ENCODE assay signal across 8 mouse cellular contexts in the genomic region with DNA sequence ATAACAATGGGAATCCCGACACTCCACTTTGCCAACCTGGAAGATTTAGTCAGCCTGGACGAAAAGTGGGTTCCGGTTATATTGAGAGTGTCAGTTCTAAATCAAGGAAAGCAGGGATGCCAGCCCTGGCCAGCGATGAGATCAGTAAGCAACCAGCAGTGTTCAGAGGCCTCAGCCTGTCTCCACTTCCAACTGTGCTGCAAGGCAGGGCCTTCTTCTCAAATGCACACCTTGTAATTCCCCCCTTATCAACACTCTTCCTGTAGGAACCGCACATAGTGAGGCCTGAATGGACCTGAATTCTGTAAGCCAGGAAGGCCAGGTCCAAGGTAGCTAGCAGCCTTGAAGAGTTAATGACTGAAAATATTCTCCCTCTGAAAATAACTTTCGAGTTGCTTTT.
DNase-seq lines count a peak whose midpoint lies in the region; ATAC-seq and TF ChIP-seq lines count a peak whose summit lies in the region.

No protein-coding gene starts in this region.

- TF ChIP-seq CTCF in small intestine, adult 2 months (IDR thresholded peaks at IDR 0.05; ENCODE audit: extremely low read depth, insufficient read length, insufficient replicate concordance, low read depth, low read length) = no peak

- peaks cover 79% of the 10 kb centered on the region for H3K4me1 ChIP-seq in lung, embryonic 15.5 days
- peaks cover 58% of the 10 kb centered on the region for H3K4me1 ChIP-seq in embryonic facial prominence, embryonic 15.5 days
- H3K4me1 ChIP-seq in small intestine, adult 2 months (ENCODE audit: control insufficient read depth, insufficient read depth, insufficient read length, low read length) = peaks cover 5% of the 10 kb centered on the region

- peak overlapping the region; percentile 75 for H3K27ac ChIP-seq in lung, embryonic 15.5 days
- peak overlapping the region; percentile 79 for H3K27ac ChIP-seq in embryonic facial prominence, embryonic 15.5 days (replicated peaks)
- H3K27ac ChIP-seq in small intestine, adult 2 months (ENCODE audit: insufficient read depth, low read depth, low read length) = 0 out of 2 replicates have a peak overlapping the region, but pooled peaks have one; percentile 38

- H3K9me3 ChIP-seq in lung, embryonic 15.5 days = no peaks in the 10 kb centered on the region
- no peaks in the 10 kb centered on the region for H3K9me3 ChIP-seq in embryonic facial prominence, embryonic 15.5 days (replicated peaks)

- H3K9ac ChIP-seq in lung, embryonic 15.5 days = no peak overlapping the region
- no peak overlapping the region for H3K9ac ChIP-seq in embryonic facial prominence, embryonic 15.5 days

- TF ChIP-seq POLR2A in small intestine, adult 2 months (IDR thresholded peaks at IDR 0.05; ENCODE audit: low read depth, low read length) = no peak

- H3K27me3 ChIP-seq in lung, embryonic 15.5 days = no peaks in the 10 kb centered on the region
- no peaks in the 10 kb centered on the region for H3K27me3 ChIP-seq in embryonic facial prominence, embryonic 15.5 days
- H3K27me3 ChIP-seq in small intestine, adult 2 months (ENCODE audit: control insufficient read depth, insufficient read depth, low read length) = no peaks in the 10 kb centered on the region

- 55% methylated on average over 6 of the region's 6 CpGs for WGBS in lung, embryonic 15.5 days
- WGBS in embryonic facial prominence, embryonic 15.5 days = 55% methylated on average over 6 of the region's 6 CpGs
- 75% methylated on average over 6 of the region's 6 CpGs for WGBS in small intestine, adult 2 months

- DNase-seq in gastrocnemius, postnatal 14 days = peak; percentile 26
- no peak for DNase-seq in gastrocnemius, postnatal 36 days
- DNase-seq in lung, postnatal 10 days = no peak
- no peak for DNase-seq in c-Kit-positive CD71-positive TER-119-positive erythroid progenitor cells, embryonic 14.5 days (ENCODE audit: low spot score)
- no peak for DNase-seq in right cerebral cortex, adult 18-20 months

- intact Hi-C loops in gastrocnemius, postnatal 14 days (cut with DNase I; ENCODE audit: low total_unique reads) = no loop called here
- intact Hi-C loops in gastrocnemius, postnatal 36 days (cut with DNase I) = no loop called here

- H3K4me3 ChIP-seq in lung, embryonic 15.5 days = no peak overlapping the region
- no peak overlapping the region for H3K4me3 ChIP-seq in embryonic facial prominence, embryonic 15.5 days (replicated peaks)
- H3K4me3 ChIP-seq in small intestine, adult 2 months (ENCODE audit: low read depth, low read length) = no peak overlapping the region

- no peak for ATAC-seq in lung, embryonic 15.5 days (ENCODE audit: borderline replicate concordance, extremely low read depth, low FRiP score, low TSS enrichment)
- no peak for ATAC-seq in embryonic facial prominence, embryonic 15.5 days (ENCODE audit: insufficient number of reproducible peaks, low FRiP score, low TSS enrichment, low read depth)

- no peak overlapping the region for H3K4me2 ChIP-seq in lung, embryonic 15.5 days
- no peak overlapping the region for H3K4me2 ChIP-seq in embryonic facial prominence, embryonic 15.5 days (replicated peaks)

- no peaks in the 10 kb centered on the region for H3K36me3 ChIP-seq in lung, embryonic 15.5 days
- no peaks in the 10 kb centered on the region for H3K36me3 ChIP-seq in embryonic facial prominence, embryonic 15.5 days
- H3K36me3 ChIP-seq in small intestine, adult 2 months (ENCODE audit: control insufficient read depth, insufficient read depth, low read length) = no peaks in the 10 kb centered on the region
